Mouse (Mus musculus) brown adipose tissue, adult 24 weeks (tissue): ENCODE measurements around the gene Cdh7. TPM values are rescaled to one million over a fixed set of nuclear protein-coding genes. Genes with fewer than 3 reads are reported as not detected.

Experiments used
- H3K27ac ChIP-seq: fragments of 200-500 bp; replicated peaks from 2 replicates; pipeline ENCODE4 v1.5.1; 2012; ENCODE audit warnings: low read depth, mild to moderate bottlenecking, low read length
- H3K4me1 ChIP-seq: fragments of 200-500 bp; 2 replicates; pipeline ENCODE4 v1.6.1; 2012; ENCODE audit warnings: low read length, mixed read lengths; ENCODE audit not compliant: control insufficient read depth, insufficient read depth, insufficient read length
- H3K4me3 ChIP-seq: fragments of 200-500 bp; 2 replicates; pipeline ENCODE4 v1.5.1; 2012; ENCODE audit warnings: low read depth, mild to moderate bottlenecking, low read length, moderate library complexity; ENCODE audit not compliant: insufficient read depth
- polyA plus RNA-seq: library from polyadenylated mRNA; stranded (reverse); fragments of >200 nt; gene quantifications from 2 replicates; pipeline ENCODE4 v1.2.4, GENCODE M21; 2012; ENCODE audit not compliant: missing spikeins, insufficient read depth, insufficient read length

The Cdh7 gene
- not detected in 2 replicates for polyA plus RNA-seq

- Histone ChIP-seq H3K4me1 (no peaks in the 10 kb centered on the region), H3K27ac (no peak within 1 kb of the TSS), H3K4me3 (no peak within 1 kb of the TSS)
These were observed at the start of gene Cdh7 for GRCm38 (mm10) chr1:109982064-109982808. Gene Cdh7, plus strand, starts transcription at chr1:109982431.

- Histone ChIP-seq H3K4me3 (no peak overlapping the region), H3K27ac (no peak overlapping the region), H3K4me1 (no peaks in the 10 kb centered on the region)
These were observed 49.6 kb upstream of the Cdh7 start for GRCm38 (mm10) chr1:109932674-109933073.

GRCm38 (mm10) chr1:109948571-109948970, 33.7 kb upstream of the Cdh7 start:
- H3K27ac ChIP-seq, result no peak overlapping the region
- no peak overlapping the region for H3K4me3 ChIP-seq
- H3K4me1 ChIP-seq, result no peaks in the 10 kb centered on the region

- Histone ChIP-seq H3K27ac (no peak overlapping the region), H3K4me1 (no peaks in the 10 kb centered on the region), H3K4me3 (no peak overlapping the region)
These were observed 10.4 kb upstream of the Cdh7 start for GRCm38 (mm10) chr1:109971721-109972425.

- H3K27ac ChIP-seq, result no peak overlapping the region
- H3K4me1 ChIP-seq, result no peaks in the 10 kb centered on the region
- H3K4me3 ChIP-seq, result no peak overlapping the region
These were observed 9.7 kb upstream of the Cdh7 start for GRCm38 (mm10) chr1:109972426-109973015.

- H3K4me3 ChIP-seq, result no peak overlapping the region
- H3K27ac ChIP-seq, result no peak overlapping the region
- H3K4me1 ChIP-seq, result no peaks in the 10 kb centered on the region
These were observed 742 bp downstream of the Cdh7 start for GRCm38 (mm10) chr1:109982809-109983536.

GRCm38 (mm10) chr1:109983537-109983912, 1.3 kb downstream of the Cdh7 start:
- H3K4me1 ChIP-seq, result no peaks in the 10 kb centered on the region
- no peak overlapping the region for H3K27ac ChIP-seq
- no peak overlapping the region for H3K4me3 ChIP-seq

GRCm38 (mm10) chr1:109984776-109985175, 2.5 kb downstream of the Cdh7 start:
- Histone ChIP-seq H3K4me3 (no peak overlapping the region), H3K27ac (no peak overlapping the region), H3K4me1 (no peaks in the 10 kb centered on the region)

- Histone ChIP-seq H3K4me1 (no peaks in the 10 kb centered on the region), H3K4me3 (no peak overlapping the region), H3K27ac (no peak overlapping the region)
These were observed 3.2 kb downstream of the Cdh7 start for GRCm38 (mm10) chr1:109985468-109985867.

- Histone ChIP-seq H3K4me3 (no peak overlapping the region), H3K27ac (no peak overlapping the region), H3K4me1 (no peaks in the 10 kb centered on the region)
These were observed 7.3 kb downstream of the Cdh7 start for GRCm38 (mm10) chr1:109989541-109989940.

- no peak overlapping the region for H3K27ac ChIP-seq
- no peak overlapping the region for H3K4me3 ChIP-seq
These were observed 11.7 kb downstream of the Cdh7 start for GRCm38 (mm10) chr1:109993906-109994305.

GRCm38 (mm10) chr1:110004451-110004850, 22.2 kb downstream of the Cdh7 start:
- Histone ChIP-seq H3K4me3 (no peak overlapping the region), H3K27ac (no peak overlapping the region), H3K4me1 (no peaks in the 10 kb centered on the region)

More at GRCm38 (mm10) chr1:109993906-109994305, 11.7 kb downstream of the Cdh7 start:
- H3K4me1 ChIP-seq, result no peaks in the 10 kb centered on the region

- Histone ChIP-seq H3K27ac (no peak overlapping the region), H3K4me3 (no peak overlapping the region)
These were observed 22.8 kb downstream of the Cdh7 start for GRCm38 (mm10) chr1:110005038-110005437.

GRCm38 (mm10) chr1:110012153-110012552, 29.9 kb downstream of the Cdh7 start:
- no peak overlapping the region for H3K4me3 ChIP-seq
- no peaks in the 10 kb centered on the region for H3K4me1 ChIP-seq
- H3K27ac ChIP-seq, result no peak overlapping the region

More at GRCm38 (mm10) chr1:110005038-110005437, 22.8 kb downstream of the Cdh7 start:
- no peaks in the 10 kb centered on the region for H3K4me1 ChIP-seq

- Histone ChIP-seq H3K27ac (no peak overlapping the region), H3K4me3 (no peak overlapping the region), H3K4me1 (no peaks in the 10 kb centered on the region)
These were observed 74.1 kb downstream of the Cdh7 start for GRCm38 (mm10) chr1:110056317-110056716.
